Mouse (Mus musculus) E14TG2a.4 (cell line): ENCODE measurements around the gene Efhb.

ENCODE experiments used
- H3K27me3 ChIP-seq: 2 replicates; pipeline ENCODE4 v1.6.1; 2014; ENCODE audit warnings: low read length, control low read depth; ENCODE audit not compliant: insufficient read depth
- H3K36me3 ChIP-seq: 2 replicates; pipeline ENCODE4 v1.6.1; 2014; ENCODE audit warnings: low read length, control low read depth; ENCODE audit not compliant: insufficient read depth
- H3K4me1 ChIP-seq: replicated peaks from 2 replicates; pipeline ENCODE4 v1.6.1; 2014; ENCODE audit warnings: low read depth, low read length, control low read depth
- H3K4me3 ChIP-seq: replicated peaks from 2 replicates; pipeline ENCODE4 v1.5.1; 2014; ENCODE audit warnings: mild to moderate bottlenecking, low read length
- H3K9me3 ChIP-seq: 2 replicates; pipeline ENCODE4 v1.6.1; 2014; ENCODE audit warnings: low read length, control low read depth
- CTCF ChIP-seq: conservative IDR thresholded peaks from 2 replicates; pipeline ENCODE4 v1.5.1; 2014; ENCODE audit warnings: low read length
- NANOG ChIP-seq: IDR thresholded peaks from 2 replicates; pipeline ENCODE4 v1.6.1; 2014; ENCODE audit warnings: borderline replicate concordance, low read length, mixed read lengths
- POU5F1 ChIP-seq: IDR thresholded peaks from 2 replicates; pipeline ENCODE4 v1.6.1; 2014; ENCODE audit warnings: low read length, borderline replicate concordance

Efhb gene

GRCm38 (mm10) chr17:53462603-53463495 lies at the start of gene Efhb:
Gene Efhb, minus strand, starts transcription at chr17:53463321.
- no peaks in the 10 kb centered on the region for H3K27me3 ChIP-seq
- H3K9me3 ChIP-seq: peaks cover 17% of the 10 kb centered on the region
- peaks cover 39% of the 10 kb centered on the region for H3K4me1 ChIP-seq
- TF ChIP-seq NANOG: no peak
- TF ChIP-seq CTCF: no peak
- no peak for TF ChIP-seq POU5F1
- H3K36me3 ChIP-seq: no peaks in the 10 kb centered on the region
- peak within 1 kb of the TSS; percentile 60 for H3K4me3 ChIP-seq

GRCm38 (mm10) chr17:53512311-53512951 lies 49.3 kb upstream of the Efhb start:
- H3K9me3 ChIP-seq: no peaks in the 10 kb centered on the region
- TF ChIP-seq POU5F1 (no peak), CTCF (peak; percentile 31)
- H3K4me1 ChIP-seq: peaks cover 10% of the 10 kb centered on the region
- no peaks in the 10 kb centered on the region for H3K27me3 ChIP-seq
- H3K36me3 ChIP-seq: peaks cover 19% of the 10 kb centered on the region; the same call in 1 of the 2 replicates
- no peak overlapping the region for H3K4me3 ChIP-seq

- Histone ChIP-seq H3K27me3 (no peaks in the 10 kb centered on the region), H3K4me3 (no peak overlapping the region), H3K36me3 (peaks cover 85% of the 10 kb centered on the region), H3K4me1 (peaks cover 14% of the 10 kb centered on the region), H3K9me3 (no peaks in the 10 kb centered on the region)
- TF ChIP-seq CTCF (no peak), POU5F1 (no peak), NANOG (no peak)
Observed at GRCm38 (mm10) chr17:53502966-53503365, 39.8 kb upstream of the Efhb start.

GRCm38 (mm10) chr17:53489007-53489378 lies 25.9 kb upstream of the Efhb start:
- H3K36me3 ChIP-seq: peaks cover 91% of the 10 kb centered on the region
- no peaks in the 10 kb centered on the region for H3K27me3 ChIP-seq
- no peaks in the 10 kb centered on the region for H3K9me3 ChIP-seq
- no peak for TF ChIP-seq CTCF
- TF ChIP-seq NANOG: no peak
- no peak for TF ChIP-seq POU5F1
- H3K4me3 ChIP-seq: no peak overlapping the region
- H3K4me1 ChIP-seq: peaks cover 31% of the 10 kb centered on the region

GRCm38 (mm10) chr17:53488291-53489006 lies 25.3 kb upstream of the Efhb start:
- TF ChIP-seq CTCF (no peak), POU5F1 (no peak), NANOG (no peak)
- H3K27me3 ChIP-seq: no peaks in the 10 kb centered on the region

GRCm38 (mm10) chr17:53480433-53480832 lies 17.3 kb upstream of the Efhb start:
- Histone ChIP-seq H3K27me3 (no peaks in the 10 kb centered on the region), H3K36me3 (peaks cover 43% of the 10 kb centered on the region), H3K9me3 (no peaks in the 10 kb centered on the region), H3K4me3 (peak overlapping the region; percentile 97), H3K4me1 (peaks cover 53% of the 10 kb centered on the region)
- no peak for TF ChIP-seq NANOG
- TF ChIP-seq POU5F1: no peak
- no peak for TF ChIP-seq CTCF

More at GRCm38 (mm10) chr17:53488291-53489006, 25.3 kb upstream of the Efhb start:
- Histone ChIP-seq H3K36me3 (peaks cover 91% of the 10 kb centered on the region), H3K4me1 (peaks cover 31% of the 10 kb centered on the region), H3K4me3 (no peak overlapping the region), H3K9me3 (no peaks in the 10 kb centered on the region)

- H3K4me1 ChIP-seq: peaks cover 48% of the 10 kb centered on the region
- H3K27me3 ChIP-seq: no peaks in the 10 kb centered on the region
- H3K36me3 ChIP-seq: peaks cover 35% of the 10 kb centered on the region
- H3K9me3 ChIP-seq: no peaks in the 10 kb centered on the region
- TF ChIP-seq CTCF (no peak), NANOG (no peak), POU5F1 (no peak)
- peak overlapping the region; percentile 97 for H3K4me3 ChIP-seq
Observed at GRCm38 (mm10) chr17:53479604-53480041, 16.5 kb upstream of the Efhb start.

GRCm38 (mm10) chr17:53478858-53479603 lies 15.9 kb upstream of the Efhb start, which contains the start of gene Rab5a:
Gene Rab5a, plus strand, starts transcription at chr17:53479234.
- H3K4me3 ChIP-seq: peak within 1 kb of the TSS; percentile 97
- H3K4me1 ChIP-seq: peaks cover 49% of the 10 kb centered on the region
- H3K9me3 ChIP-seq: no peaks in the 10 kb centered on the region
- no peaks in the 10 kb centered on the region for H3K27me3 ChIP-seq
- H3K36me3 ChIP-seq: peaks cover 29% of the 10 kb centered on the region
- no peak for TF ChIP-seq CTCF
- TF ChIP-seq POU5F1: no peak
- TF ChIP-seq NANOG: no peak
